14 mouse cellular contexts compared by ENCODE assay signal in the genomic region with DNA sequence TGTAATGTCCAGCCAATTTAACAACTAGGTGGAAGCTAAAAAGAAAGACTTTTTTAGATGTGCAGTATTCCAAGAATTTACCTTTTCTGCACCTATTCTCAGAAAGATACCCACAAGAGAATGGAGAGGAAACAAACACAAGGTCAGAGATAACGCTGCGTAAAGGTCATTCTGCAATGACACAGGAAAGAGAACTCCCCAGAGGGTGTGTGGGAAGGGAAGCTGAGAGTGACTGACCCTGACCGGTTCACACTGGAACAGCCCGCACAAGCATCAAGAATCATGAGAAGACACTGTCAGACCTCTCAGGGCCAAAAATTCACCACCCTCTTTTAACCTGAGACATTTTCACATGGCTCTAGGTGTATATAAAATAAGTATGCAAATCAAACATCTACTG. TPM values are rescaled to one million over a fixed set of nuclear protein-coding genes. Genes with fewer than 3 reads are reported as not detected.
A peak's percentile ranks its signal among the peaks of the same experiment; 100 is the strongest.
DNase-seq lines count a peak whose midpoint lies in the region; ATAC-seq and TF ChIP-seq lines count a peak whose summit lies in the region.
"Had no signal": no experiment of that assay in that cellular context is flagged by ENCODE, and none has a peak within 500 bp of the region (broad histone marks: within the 10 kb centered on the region; RNA-seq: fewer than 3 reads in every experiment).

No protein-coding gene starts in this region.

- no peak overlapping the region for H3K4me3 ChIP-seq in liver, embryonic 11.5 days (ENCODE audit: low read depth, low read length)
- no peak overlapping the region for H3K4me3 ChIP-seq in kidney, postnatal 0 days (replicated peaks; ENCODE audit: low read depth, low read length)
- H3K4me3 ChIP-seq: embryonic facial prominence, embryonic 10.5 days; forebrain, embryonic 10.5 days; hindbrain, embryonic 10.5 days had no signal

- H3K9ac ChIP-seq in liver, embryonic 11.5 days (ENCODE audit: low read depth, low read length), result no peak overlapping the region
- H3K9ac ChIP-seq in kidney, postnatal 0 days (ENCODE audit: low read depth, low read length), result no peak overlapping the region

- peak; percentile 49 to 86 for DNase-seq in adrenal gland, adult (ENCODE audit: inconsistent age in 2 of 2, low spot score in 1 of 2)
- DNase-seq in adrenal gland, postnatal 4 days (ENCODE audit: low spot score in 2 of 2), result no peak
- DNase-seq in liver, embryonic 11.5 days (ENCODE audit: low spot score), result no peak
- DNase-seq in liver, result no peak
- DNase-seq in kidney, postnatal 0 days (ENCODE audit: low spot score), result peak; percentile 26
- DNase-seq in right cerebral cortex, adult 2 months (ENCODE audit: low spot score in 2 of 2), result no peak
- no peak for DNase-seq in right cerebral cortex, postnatal 25 days
- no peak for DNase-seq in T-cell, adult 2 months (ENCODE audit: low spot score)
- DNase-seq: gastrocnemius, postnatal 10 days; lung, adult 2 months had no signal

- H3K4me1 ChIP-seq in liver, embryonic 11.5 days (replicated peaks; ENCODE audit: control insufficient read depth, insufficient read depth, low read length), result no peaks in the 10 kb centered on the region
- no peaks in the 10 kb centered on the region for H3K4me1 ChIP-seq in kidney, postnatal 0 days (replicated peaks; ENCODE audit: insufficient read depth, low read length)

- H3K36me3 ChIP-seq in liver, embryonic 11.5 days (ENCODE audit: control insufficient read depth, insufficient read depth, low read length), result peaks cover 17% of the 10 kb centered on the region; the same call in 1 of the 2 replicates
- H3K36me3 ChIP-seq in kidney, postnatal 0 days (ENCODE audit: insufficient read depth, low read length), result peaks cover 11% of the 10 kb centered on the region; the same call in 1 of the 2 replicates

- no peak overlapping the region for H3K4me2 ChIP-seq in liver, embryonic 11.5 days
- no peak overlapping the region for H3K4me2 ChIP-seq in kidney, postnatal 0 days (ENCODE audit: low read length)

- H3K27ac ChIP-seq in liver, embryonic 11.5 days (ENCODE audit: low read depth, low read length), result no peak overlapping the region
- H3K27ac ChIP-seq in kidney, postnatal 0 days, result no peak overlapping the region
- H3K27ac ChIP-seq: embryonic facial prominence, embryonic 10.5 days had no signal

- no peaks in the 10 kb centered on the region for H3K27me3 ChIP-seq in liver, embryonic 11.5 days (replicated peaks; ENCODE audit: control insufficient read depth, insufficient read depth, low read length)
- no peaks in the 10 kb centered on the region for H3K27me3 ChIP-seq in kidney, postnatal 0 days (ENCODE audit: insufficient read depth, low read length)

- TF ChIP-seq CTCF in kidney, postnatal 0 days (IDR thresholded peaks at IDR 0.05; ENCODE audit: low read depth), result no peak

- H3K9me3 ChIP-seq in liver, embryonic 11.5 days (ENCODE audit: control insufficient read depth, low read length), result no peaks in the 10 kb centered on the region
- no peaks in the 10 kb centered on the region for H3K9me3 ChIP-seq in kidney, postnatal 0 days (replicated peaks; ENCODE audit: low read length)
- H3K9me3 ChIP-seq: embryonic facial prominence, embryonic 10.5 days; forebrain, embryonic 10.5 days; G1E; hindbrain, embryonic 10.5 days had no signal

- ATAC-seq in liver, embryonic 11.5 days (replicated peaks; ENCODE audit: low FRiP score), result peak; percentile 51; the same call in 1 of the 2 replicates
- ATAC-seq in kidney, postnatal 0 days (replicated peaks; ENCODE audit: low FRiP score, low read depth), result no peak

- 51% methylated on average over 4 of the region's 4 CpGs for WGBS in liver, embryonic 11.5 days
- 30% methylated on average over 4 of the region's 4 CpGs for WGBS in kidney, postnatal 0 days

RNA-seq across cellular contexts. Expression of gene Fez2, which starts 10.4 kb away (rescaled TPM):
- total RNA-seq in adrenal gland, postnatal 4 days (2021), result 10 to 100 TPM; 51.6 to 52.2 TPM
- polyA plus RNA-seq in liver, embryonic 11.5 days (2014; fragmentation: Nextera tagmentation; extraction: Ambion mirVana), result 30.9 and 33.3 TPM in 2 replicates
- polyA plus RNA-seq in kidney, postnatal 0 days (2015; fragmentation: Nextera tagmentation; extraction: Ambion mirVana), result 46.5 and 47.7 TPM in 2 replicates

Comparison
In these comparisons a context has a peak if more than half of its experiments do, and no peak if none do; other contexts are left out.
1. DNase-seq: peak in adrenal gland, adult (2 of 2) and kidney, postnatal 0 days (single experiment); none in adrenal gland, postnatal 4 days (0 of 2), liver, embryonic 11.5 days (single experiment), liver (single experiment), right cerebral cortex, adult 2 months (0 of 2), right cerebral cortex, postnatal 25 days (single experiment) and T-cell, adult 2 months (single experiment).